Mouse (Mus musculus): ENCODE data around the gene Rhox4e. TPM values are rescaled to one million over a fixed set of nuclear protein-coding genes. Genes with fewer than 3 reads are reported as not detected.

The Rhox4e gene
- polyA plus RNA-seq (2012; rRNA removed) = not detected in 2 replicates

GRCm38 (mm10) chrX:37557112-37557511 lies at the start of gene Rhox4e:
TSS of gene Rhox4e (plus strand) at chrX:37557412.

DNA sequence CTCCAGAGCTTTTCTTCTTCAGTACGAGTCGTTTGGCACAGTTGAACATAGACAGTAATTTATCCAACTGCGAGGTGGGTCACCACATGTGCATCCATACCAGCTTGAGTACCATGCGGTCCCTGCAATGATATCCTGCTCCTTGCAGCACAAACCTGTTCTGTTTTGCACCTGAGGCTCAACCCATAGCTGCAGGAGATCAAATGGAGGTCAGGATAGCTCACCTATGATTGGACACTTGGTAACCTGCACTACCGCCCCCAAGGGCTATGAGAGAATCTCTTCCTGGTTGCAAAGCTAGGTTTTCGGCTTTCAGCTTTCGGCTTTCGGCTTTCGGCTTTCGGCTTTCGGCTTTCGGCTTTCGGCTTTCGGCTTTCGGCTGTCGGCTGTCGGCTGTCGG lies 43.2 kb upstream of the Rhox4e start, which contains the start of gene Rhox4d:
Gene Rhox4d (plus strand): TSS at position 301 of the 400 bp plus-strand sequence.

GRCm38 (mm10) chrX:37530152-37530551 lies 27.1 kb upstream of the Rhox4e start, which contains the start of gene Rhox2e:
TSS of gene Rhox2e (plus strand) at chrX:37530452.

DNA sequence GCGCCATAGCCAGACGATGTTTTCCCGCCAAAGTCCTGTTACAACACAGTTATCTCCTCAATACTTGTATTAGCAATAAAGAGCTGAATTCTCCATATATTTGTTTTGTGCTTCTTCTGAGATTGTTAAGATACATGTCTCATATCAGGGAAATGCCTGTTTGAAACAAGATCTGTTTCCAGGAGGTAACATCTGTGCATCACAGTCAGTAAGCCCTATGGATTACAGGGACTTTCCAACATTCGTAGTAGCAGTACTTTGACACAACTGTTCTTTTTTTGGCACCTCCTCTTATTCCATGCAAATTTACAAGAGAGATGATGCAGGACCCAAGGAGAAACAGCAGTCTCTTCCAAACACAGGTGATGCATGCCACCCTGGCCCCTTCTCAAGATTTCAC lies 15.5 kb upstream of the Rhox4e start, which contains the start of gene Rhox3e:
Gene Rhox3e (plus strand): TSS at position 301 of the 400 bp plus-strand sequence.

DNA sequence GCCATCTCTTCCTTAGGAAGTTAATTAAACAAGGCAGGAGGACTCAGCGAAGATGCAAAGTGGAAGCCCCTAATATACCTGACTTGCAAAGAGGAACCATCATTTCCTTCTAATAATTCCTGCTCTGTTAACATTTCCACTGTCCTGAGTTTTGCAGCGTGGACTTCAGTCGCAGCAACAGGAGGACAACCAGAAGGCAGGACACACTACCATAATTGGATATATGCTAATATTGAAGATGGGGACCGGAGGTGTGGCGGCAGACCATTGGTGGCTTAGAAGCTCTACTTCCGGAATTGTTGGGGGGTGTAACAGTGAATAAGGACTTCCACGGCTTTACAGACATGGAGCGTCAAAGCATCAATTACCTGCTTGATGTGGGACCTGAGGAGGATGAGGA lies 13.9 kb downstream of the Rhox4e start, which contains the start of gene Rhox2f:
Gene Rhox2f (plus strand): TSS at position 301 of the 400 bp plus-strand sequence.

DNA sequence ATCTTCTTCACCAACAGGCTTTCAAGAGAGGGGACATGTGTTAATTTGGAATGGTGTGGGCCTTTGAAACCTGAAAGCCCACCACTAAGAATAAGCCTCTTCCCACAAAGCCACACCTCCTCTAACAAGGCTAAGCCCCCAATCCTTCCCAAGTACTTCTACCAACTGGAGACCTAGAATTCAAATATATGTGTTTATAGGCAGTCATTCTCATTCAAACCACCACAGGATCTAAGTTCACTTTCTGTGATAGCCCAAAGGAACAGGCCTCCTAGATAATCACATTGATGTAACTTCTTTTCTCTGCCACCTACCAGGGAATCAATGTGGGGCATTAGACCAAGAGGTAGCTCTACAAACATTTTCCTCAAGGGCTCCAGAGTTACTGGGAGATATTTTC lies 23.5 kb downstream of the Rhox4e start, which contains the start of gene Rhox3f:
Gene Rhox3f (plus strand): TSS at position 301 of the 400 bp plus-strand sequence.

DNA sequence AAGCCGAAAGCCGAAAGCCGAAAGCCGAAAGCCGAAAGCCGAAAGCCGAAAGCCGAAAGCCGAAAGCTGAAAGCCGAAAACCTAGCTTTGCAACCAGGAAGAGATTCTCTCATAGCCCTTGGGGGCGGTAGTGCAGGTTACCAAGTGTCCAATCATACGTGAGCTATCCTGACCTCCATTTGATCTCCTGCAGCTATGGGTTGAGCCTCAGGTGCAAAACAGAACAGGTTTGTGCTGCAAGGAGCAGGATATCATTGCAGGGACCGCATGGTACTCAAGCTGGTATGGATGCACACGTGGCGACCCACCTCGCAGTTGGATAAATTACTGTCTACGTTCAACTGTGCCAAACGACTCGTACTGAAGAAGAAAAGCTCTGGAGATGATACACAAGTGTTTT lies 50.4 kb downstream of the Rhox4e start, which contains the start of gene Rhox4f:
Gene Rhox4f (minus strand): TSS at position 101 of the 400 bp plus-strand sequence.

Other genes with a start within 250 kb of the Rhox4e start
- not detected in 2 replicates for gene Rhox3a2, start 177.4 kb upstream of the Rhox4e start, polyA plus RNA-seq (2012; rRNA removed)
- not detected in 2 replicates for gene Rhox4a2, start 166.6 kb upstream of the Rhox4e start, polyA plus RNA-seq (2012; rRNA removed)
- gene Rhox2b, start 145.3 kb upstream of the Rhox4e start, polyA plus RNA-seq (2012; rRNA removed) = not detected in 2 replicates
- not detected in 2 replicates for gene Rhox4b, start 124.9 kb upstream of the Rhox4e start, polyA plus RNA-seq (2012; rRNA removed)
- gene Rhox2c, start 103.7 kb upstream of the Rhox4e start, polyA plus RNA-seq (2012; rRNA removed) = not detected in 2 replicates
- not detected in 2 replicates for gene Rhox3c, start 98.8 kb upstream of the Rhox4e start, polyA plus RNA-seq (2012; rRNA removed)
- gene Rhox4c, start 77.1 kb upstream of the Rhox4e start, polyA plus RNA-seq (2012; rRNA removed) = not detected in 2 replicates
- gene Rhox2d, start 64.0 kb upstream of the Rhox4e start, polyA plus RNA-seq (2012; rRNA removed) = not detected in 2 replicates
- not detected in 2 replicates for gene Rhox4d, start 43.1 kb upstream of the Rhox4e start, polyA plus RNA-seq (2012; rRNA removed)
- gene Rhox2e, start 27.0 kb upstream of the Rhox4e start, polyA plus RNA-seq (2012; rRNA removed) = not detected in 2 replicates
- not detected in 2 replicates for gene Rhox3e, start 15.4 kb upstream of the Rhox4e start, polyA plus RNA-seq (2012; rRNA removed)
- not detected in 2 replicates for gene Rhox2f, start 14.0 kb downstream of the Rhox4e start, polyA plus RNA-seq (2012; rRNA removed)
- not detected in 2 replicates for gene Rhox3f, start 23.6 kb downstream of the Rhox4e start, polyA plus RNA-seq (2012; rRNA removed)
- not detected in 2 replicates for gene Rhox4f, start 50.3 kb downstream of the Rhox4e start, polyA plus RNA-seq (2012; rRNA removed)
- not detected in 2 replicates for gene Rhox3g, start 71.2 kb downstream of the Rhox4e start, polyA plus RNA-seq (2012; rRNA removed)
- gene Rhox2g, start 86.1 kb downstream of the Rhox4e start, polyA plus RNA-seq (2012; rRNA removed) = not detected in 2 replicates
- gene Rhox4g, start 93.9 kb downstream of the Rhox4e start, polyA plus RNA-seq (2012; rRNA removed) = not detected in 2 replicates
- gene Rhox3h, start 111.4 kb downstream of the Rhox4e start, polyA plus RNA-seq (2012; rRNA removed) = not detected in 2 replicates
- not detected in 2 replicates for gene Rhox2h, start 115.9 kb downstream of the Rhox4e start, polyA plus RNA-seq (2012; rRNA removed)
- 0.70 and 1.0 TPM in 2 replicates for gene Rhox5, start 247.4 kb downstream of the Rhox4e start, polyA plus RNA-seq (2012; rRNA removed)

All from liver, embryonic 18 days (tissue).